Mouse (Mus musculus): ENCODE measurements around the gene Psme2.

GRCm38 (mm10) chr14:55629312-55629711, 38.4 kb upstream of the Psme2 start:
- TF ChIP-seq GATA1 (IDR thresholded peaks at IDR 0.05; ENCODE audit: borderline replicate concordance, low read length) (no peak), FLI1 (IDR thresholded peaks at IDR 0.05; ENCODE audit: low read length) (no peak)

Data from megakaryocyte, embryonic 14.5 days (primary cell).